Mouse (Mus musculus): ENCODE results near the gene Jmjd8. TPM values are rescaled to one million over a fixed set of nuclear protein-coding genes. Genes with fewer than 3 reads are reported as not detected.
A peak's percentile ranks its signal among the peaks of the same experiment; 100 is the strongest.

Gene Jmjd8
- polyA plus RNA-seq, 1 experiment from 2014 or later: 46.3 TPM

DNA sequence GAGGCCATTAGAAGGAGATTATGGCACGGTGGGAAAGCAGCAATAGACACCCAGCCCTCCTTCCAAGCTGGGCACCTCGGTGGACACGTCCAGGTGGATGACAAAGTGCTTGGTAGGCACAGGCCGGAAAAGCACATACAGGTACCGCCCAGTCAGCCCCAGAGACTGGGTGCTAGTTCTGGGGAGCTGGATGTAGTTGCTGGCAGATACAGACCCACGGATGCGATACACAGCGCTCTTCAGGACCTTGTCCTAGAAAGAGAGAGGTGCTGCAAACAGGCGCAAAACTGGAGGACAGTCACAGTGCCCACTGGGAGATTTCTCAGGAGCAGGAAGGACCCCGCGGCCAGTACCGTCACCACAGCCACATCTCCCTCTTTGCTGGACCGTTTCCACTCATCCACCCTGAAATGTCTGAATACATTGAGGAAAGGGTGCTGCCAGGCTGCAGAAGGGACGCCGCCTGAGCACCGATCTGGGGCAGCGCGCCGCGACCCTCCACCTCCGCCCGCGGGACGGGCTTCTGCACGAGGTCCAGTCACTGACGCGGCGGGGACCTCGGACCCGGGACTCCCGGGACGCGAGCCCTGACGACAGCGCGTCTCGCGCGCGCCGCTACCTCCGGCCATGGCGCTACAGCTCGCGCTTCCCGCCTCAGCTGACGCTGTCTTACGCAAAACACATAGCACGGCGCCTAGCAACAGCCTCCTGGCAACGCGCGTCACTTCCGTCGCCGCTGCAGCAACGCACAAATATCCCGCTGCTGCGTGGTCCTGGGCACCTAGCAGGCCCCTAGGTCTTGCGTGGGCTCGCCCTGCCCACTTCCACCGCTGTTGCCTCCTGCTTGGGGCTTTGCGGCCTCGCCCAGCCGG, 32.4 kb downstream of the Jmjd8 start, which contains the start of gene Wdr90:
Gene Wdr90 (minus strand): TSS at position 670 of the 872 bp plus-strand sequence.
- H3K36me3 ChIP-seq (ENCODE audit: control insufficient read depth, insufficient read depth, low read length): no peaks in the 10 kb centered on the region
- H3K4me2 ChIP-seq (replicated peaks; ENCODE audit: low read depth, low read length): peak within 1 kb of the TSS; percentile 89
- peak within 1 kb of the TSS; percentile 49 for H3K4me3 ChIP-seq (ENCODE audit: low read depth, low read length)
- no peaks in the 10 kb centered on the region for H3K27me3 ChIP-seq (ENCODE audit: control insufficient read depth, insufficient read depth, low read length)
- DNase-seq (ENCODE audit: low spot score) (peak; percentile 94), ATAC-seq (ENCODE audit: low FRiP score) (peak; percentile 93)
- H3K9ac ChIP-seq (ENCODE audit: low read depth, low read length): peak within 1 kb of the TSS; percentile 80
- H3K4me1 ChIP-seq (replicated peaks; ENCODE audit: control insufficient read depth, insufficient read depth, low read length): peaks cover 8% of the 10 kb centered on the region
- WGBS: 4% methylated on average over 65 of the region's 65 CpGs
- H3K9me3 ChIP-seq (ENCODE audit: control insufficient read depth, low read length): no peaks in the 10 kb centered on the region
- peak within 1 kb of the TSS; percentile 66 for H3K27ac ChIP-seq (ENCODE audit: low read depth, low read length)

DNA sequence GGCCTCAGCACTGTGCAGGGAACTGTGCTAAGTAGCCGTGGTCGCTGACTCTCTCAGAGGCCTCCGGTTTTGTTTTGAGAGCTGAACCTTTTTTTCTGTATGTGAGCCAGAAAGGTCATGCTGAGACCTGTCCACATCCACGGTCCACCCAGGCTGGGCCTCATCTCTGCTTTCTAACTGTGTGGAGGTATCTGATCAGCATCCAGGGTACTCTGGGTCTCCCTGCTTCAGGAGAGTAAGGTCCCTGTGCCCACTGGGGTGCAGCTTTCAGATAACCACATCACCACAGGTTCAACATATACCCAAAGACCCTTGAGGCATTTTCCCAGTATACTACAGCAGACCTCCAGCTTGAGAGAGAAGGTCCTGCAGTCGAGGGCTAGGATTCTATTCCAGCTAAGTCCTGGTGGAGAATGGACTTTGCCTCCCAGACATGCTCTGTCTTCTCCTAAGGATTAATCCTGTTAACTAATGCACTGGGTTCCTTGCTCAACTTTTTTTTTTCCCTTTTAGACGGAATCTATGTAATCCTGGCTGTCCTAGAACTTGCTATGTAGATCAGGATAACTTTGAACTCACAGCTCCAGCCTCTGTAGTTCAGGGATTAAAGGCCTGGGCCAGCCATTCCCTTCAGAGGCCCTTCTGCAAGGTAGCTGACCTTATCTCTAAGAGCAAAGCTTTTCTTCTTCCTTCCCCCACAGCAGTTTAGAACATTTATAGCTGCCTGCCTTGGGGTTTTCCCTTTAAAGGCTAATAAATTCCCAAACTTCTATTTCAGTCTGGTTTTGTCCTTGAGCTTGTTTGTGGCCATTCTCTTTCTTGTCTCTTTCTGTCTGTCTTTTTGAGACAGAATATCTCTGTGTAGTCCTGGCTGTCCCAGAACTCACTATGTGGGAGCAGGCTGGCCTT, 33.3 kb downstream of the Jmjd8 start:
- peak overlapping the region; percentile 49 for H3K4me3 ChIP-seq (ENCODE audit: low read depth, low read length)
- no peaks in the 10 kb centered on the region for H3K36me3 ChIP-seq (ENCODE audit: control insufficient read depth, insufficient read depth, low read length)
- no peak; the same call in 1 of the 2 replicates for ATAC-seq (ENCODE audit: low FRiP score)
- 14% methylated on average over 6 of the region's 6 CpGs for WGBS
- H3K27ac ChIP-seq (ENCODE audit: low read depth, low read length): peak overlapping the region; percentile 66
- H3K4me1 ChIP-seq (replicated peaks; ENCODE audit: control insufficient read depth, insufficient read depth, low read length): peaks cover 8% of the 10 kb centered on the region
- peak overlapping the region; percentile 89 for H3K4me2 ChIP-seq (replicated peaks; ENCODE audit: low read depth, low read length)
- no peaks in the 10 kb centered on the region for H3K9me3 ChIP-seq (ENCODE audit: control insufficient read depth, low read length)
- no peaks in the 10 kb centered on the region for H3K27me3 ChIP-seq (ENCODE audit: control insufficient read depth, insufficient read depth, low read length)
- H3K9ac ChIP-seq (ENCODE audit: low read depth, low read length): peak overlapping the region; percentile 80
- DNase-seq (ENCODE audit: low spot score): no peak

DNA sequence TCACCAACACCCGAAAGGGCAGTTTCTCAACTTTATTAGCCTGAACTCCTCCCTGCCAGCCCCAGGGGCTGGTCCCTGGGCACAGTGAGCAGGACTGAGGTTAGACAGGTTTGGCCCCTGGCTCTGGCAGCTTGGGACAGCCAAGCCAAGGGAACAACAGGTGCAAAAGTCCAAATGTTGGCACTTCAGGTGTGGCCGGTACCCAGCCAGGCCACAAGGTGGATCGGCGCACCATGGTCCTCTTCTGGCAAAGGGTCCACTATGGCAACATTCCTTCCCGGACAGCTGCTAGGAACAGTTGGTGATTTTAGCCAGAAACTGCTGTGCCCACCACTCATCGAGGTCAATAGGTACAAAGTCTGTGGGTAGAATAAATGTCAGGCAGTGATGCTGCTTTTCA, 35.0 kb downstream of the Jmjd8 start:
- Histone ChIP-seq H3K27ac (ENCODE audit: low read depth, low read length) (no peak overlapping the region), H3K9me3 (ENCODE audit: control insufficient read depth, low read length) (no peaks in the 10 kb centered on the region), H3K27me3 (ENCODE audit: control insufficient read depth, insufficient read depth, low read length) (0 out of 2 replicates have a peak, but pooled peaks cover 2% of the 10 kb centered on the region), H3K4me3 (ENCODE audit: low read depth, low read length) (no peak overlapping the region), H3K4me2 (replicated peaks; ENCODE audit: low read depth, low read length) (no peak overlapping the region), H3K4me1 (replicated peaks; ENCODE audit: control insufficient read depth, insufficient read depth, low read length) (peaks cover 16% of the 10 kb centered on the region), H3K9ac (ENCODE audit: low read depth, low read length) (no peak overlapping the region), H3K36me3 (ENCODE audit: control insufficient read depth, insufficient read depth, low read length) (no peaks in the 10 kb centered on the region)
- no peak for ATAC-seq (ENCODE audit: low FRiP score)
- DNase-seq (ENCODE audit: low spot score): no peak
- WGBS: 93% methylated on average over 6 of the region's 6 CpGs

DNA sequence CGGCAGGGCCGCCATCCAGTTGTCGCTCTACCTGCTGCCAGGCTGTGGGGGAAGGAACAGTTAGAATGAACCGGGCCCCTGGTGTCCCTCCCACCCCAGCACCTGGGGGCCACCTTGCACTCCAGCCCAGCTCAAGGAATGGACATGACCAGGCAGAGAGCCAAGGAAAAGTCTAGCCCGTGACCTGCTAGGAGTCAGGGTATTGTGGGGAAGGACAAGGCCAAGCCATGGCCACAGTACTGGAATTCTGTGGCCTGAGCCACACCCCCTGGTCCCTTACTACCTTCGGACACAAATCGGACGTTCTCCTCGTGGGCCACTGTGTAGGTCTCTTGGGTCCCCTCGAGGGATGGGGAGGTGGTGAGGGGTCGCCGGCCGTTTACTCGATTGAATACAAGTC, 35.6 kb downstream of the Jmjd8 start:
- WGBS: 87% methylated on average over 14 of the region's 14 CpGs
- Histone ChIP-seq H3K27me3 (ENCODE audit: control insufficient read depth, insufficient read depth, low read length) (0 out of 2 replicates have a peak, but pooled peaks cover 2% of the 10 kb centered on the region), H3K4me2 (replicated peaks; ENCODE audit: low read depth, low read length) (no peak overlapping the region), H3K4me1 (replicated peaks; ENCODE audit: control insufficient read depth, insufficient read depth, low read length) (peaks cover 16% of the 10 kb centered on the region), H3K9ac (ENCODE audit: low read depth, low read length) (no peak overlapping the region), H3K9me3 (ENCODE audit: control insufficient read depth, low read length) (no peaks in the 10 kb centered on the region), H3K27ac (ENCODE audit: low read depth, low read length) (no peak overlapping the region), H3K36me3 (ENCODE audit: control insufficient read depth, insufficient read depth, low read length) (no peaks in the 10 kb centered on the region), H3K4me3 (ENCODE audit: low read depth, low read length) (no peak overlapping the region)
- no peak for DNase-seq (ENCODE audit: low spot score)
- ATAC-seq (ENCODE audit: low FRiP score): no peak

DNA sequence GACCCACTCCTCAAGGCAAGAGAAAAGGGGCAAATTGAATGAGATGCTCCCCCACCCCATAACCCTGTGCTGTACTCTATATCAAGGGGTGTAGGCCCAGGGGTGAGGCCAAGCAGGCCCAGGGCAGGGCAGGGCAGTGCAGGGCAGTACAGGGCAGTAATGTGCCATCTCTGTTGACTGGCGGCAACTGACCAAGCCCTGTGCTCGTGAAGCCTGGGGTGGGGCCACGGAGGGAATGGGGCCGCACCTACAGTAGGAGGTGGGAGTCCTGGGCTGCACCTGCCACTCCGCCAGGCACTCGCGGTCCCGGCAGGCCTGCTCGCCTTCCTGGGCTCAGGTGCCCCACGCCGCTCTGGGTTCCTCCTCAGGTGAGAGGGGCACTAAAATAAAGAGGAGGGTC, 36.6 kb downstream of the Jmjd8 start:
- DNase-seq (ENCODE audit: low spot score) (no peak), ATAC-seq (ENCODE audit: low FRiP score) (no peak)
- H3K4me3 ChIP-seq (ENCODE audit: low read depth, low read length): no peak overlapping the region
- no peak overlapping the region for H3K27ac ChIP-seq (ENCODE audit: low read depth, low read length)
- WGBS: 84% methylated on average over 11 of the region's 11 CpGs
- peaks cover 14% of the 10 kb centered on the region for H3K4me1 ChIP-seq (replicated peaks; ENCODE audit: control insufficient read depth, insufficient read depth, low read length)
- 0 out of 2 replicates have a peak, but pooled peaks cover 2% of the 10 kb centered on the region for H3K27me3 ChIP-seq (ENCODE audit: control insufficient read depth, insufficient read depth, low read length)
- no peak overlapping the region for H3K9ac ChIP-seq (ENCODE audit: low read depth, low read length)
- no peaks in the 10 kb centered on the region for H3K9me3 ChIP-seq (ENCODE audit: control insufficient read depth, low read length)
- H3K36me3 ChIP-seq (ENCODE audit: control insufficient read depth, insufficient read depth, low read length): no peaks in the 10 kb centered on the region
- H3K4me2 ChIP-seq (replicated peaks; ENCODE audit: low read depth, low read length): no peak overlapping the region

DNA sequence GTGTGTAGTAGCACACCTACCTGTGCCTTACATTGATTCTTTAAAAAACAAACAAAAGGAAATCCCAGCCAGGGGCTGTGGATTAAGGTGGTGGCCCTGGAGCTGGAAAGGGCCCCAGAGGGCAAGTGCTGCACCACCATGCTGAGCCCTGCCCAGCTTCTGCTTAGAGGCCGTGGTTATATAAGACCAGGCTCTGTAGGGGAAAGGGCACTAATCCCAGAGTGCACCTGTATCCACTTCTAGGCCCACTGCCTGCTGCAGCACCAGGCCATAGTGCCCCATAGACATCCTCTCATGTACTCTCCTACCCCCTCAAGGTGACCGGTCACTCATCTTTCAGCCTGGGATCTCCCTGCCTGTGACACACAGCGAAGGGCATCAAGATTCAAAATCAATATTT, 37.5 kb downstream of the Jmjd8 start:
- no peaks in the 10 kb centered on the region for H3K36me3 ChIP-seq (ENCODE audit: control insufficient read depth, insufficient read depth, low read length)
- DNase-seq (ENCODE audit: low spot score) (no peak), ATAC-seq (ENCODE audit: low FRiP score) (no peak)
- 0 out of 2 replicates have a peak, but pooled peaks cover 2% of the 10 kb centered on the region for H3K27me3 ChIP-seq (ENCODE audit: control insufficient read depth, insufficient read depth, low read length)
- H3K27ac ChIP-seq (ENCODE audit: low read depth, low read length): no peak overlapping the region
- H3K4me3 ChIP-seq (ENCODE audit: low read depth, low read length): no peak overlapping the region
- H3K4me1 ChIP-seq (replicated peaks; ENCODE audit: control insufficient read depth, insufficient read depth, low read length): peaks cover 8% of the 10 kb centered on the region
- no peak overlapping the region for H3K9ac ChIP-seq (ENCODE audit: low read depth, low read length)
- no peaks in the 10 kb centered on the region for H3K9me3 ChIP-seq (ENCODE audit: control insufficient read depth, low read length)
- 91% methylated on average over 3 of the region's 3 CpGs for WGBS
- H3K4me2 ChIP-seq (replicated peaks; ENCODE audit: low read depth, low read length): no peak overlapping the region

DNA sequence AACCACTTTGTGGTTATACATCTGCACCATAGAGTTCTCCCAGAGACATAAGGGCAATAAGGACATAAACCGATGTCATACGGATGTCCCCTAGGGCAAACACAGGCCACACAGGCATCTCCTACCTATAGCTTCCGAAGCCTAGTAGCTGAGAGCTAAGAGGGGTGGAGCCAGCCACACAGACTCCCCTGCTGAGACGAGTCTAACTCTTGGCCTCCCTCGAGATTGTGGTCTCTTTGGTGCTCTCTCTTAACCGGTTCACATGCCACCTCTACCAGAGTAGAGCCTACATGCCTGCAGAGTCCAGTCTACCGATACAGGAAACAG, 38.8 kb downstream of the Jmjd8 start:
- ATAC-seq (ENCODE audit: low FRiP score) (no peak), DNase-seq (ENCODE audit: low spot score) (no peak)
- Histone ChIP-seq H3K9me3 (ENCODE audit: control insufficient read depth, low read length) (no peaks in the 10 kb centered on the region), H3K9ac (ENCODE audit: low read depth, low read length) (no peak overlapping the region), H3K4me2 (replicated peaks; ENCODE audit: low read depth, low read length) (peak overlapping the region; percentile 99), H3K4me1 (replicated peaks; ENCODE audit: control insufficient read depth, insufficient read depth, low read length) (peaks cover 8% of the 10 kb centered on the region), H3K27ac (ENCODE audit: low read depth, low read length) (no peak overlapping the region; the same call in 1 of the 2 replicates), H3K4me3 (ENCODE audit: low read depth, low read length) (peak overlapping the region; percentile 82; the same call in 1 of the 2 replicates), H3K36me3 (ENCODE audit: control insufficient read depth, insufficient read depth, low read length) (no peaks in the 10 kb centered on the region), H3K27me3 (ENCODE audit: control insufficient read depth, insufficient read depth, low read length) (0 out of 2 replicates have a peak, but pooled peaks cover 2% of the 10 kb centered on the region)
- WGBS: 22% methylated on average over 7 of the region's 7 CpGs

DNA sequence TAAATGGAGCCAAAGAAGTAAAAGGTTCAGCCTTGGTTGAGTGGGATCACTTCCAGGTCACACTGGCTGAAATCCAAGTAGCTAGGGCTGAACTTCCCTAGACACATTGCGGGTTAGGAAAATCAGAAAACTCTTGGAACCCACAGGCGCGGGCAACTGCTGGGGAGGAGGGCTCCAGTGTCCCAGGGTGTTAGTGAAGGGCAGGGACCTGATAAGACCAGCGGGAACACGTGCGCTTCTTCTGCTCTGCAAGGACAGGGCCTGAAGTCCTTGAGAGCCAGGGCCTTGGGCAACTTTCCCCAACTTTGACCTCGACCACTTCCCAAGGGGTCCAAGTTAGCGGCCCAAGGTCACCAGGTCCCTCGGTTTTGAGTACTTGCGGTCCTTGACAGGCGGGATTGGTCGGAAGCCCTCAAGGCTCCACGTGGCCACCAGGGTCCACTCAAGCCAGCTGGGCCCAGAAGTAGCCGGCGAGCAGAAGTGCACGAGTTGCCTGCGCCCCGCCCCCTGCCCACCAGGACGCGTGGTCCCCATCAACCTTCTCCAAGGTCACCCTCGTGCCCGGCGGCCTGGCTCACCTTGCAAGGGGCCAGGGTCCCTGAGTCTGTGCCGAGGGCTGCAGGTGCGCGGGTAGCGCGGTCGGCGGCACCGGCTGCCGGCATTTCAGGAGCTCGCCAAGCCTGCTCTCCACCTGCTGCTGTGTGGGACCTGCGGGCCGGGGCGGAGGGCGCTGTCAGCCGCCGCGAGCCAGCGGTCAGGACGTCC, 39.4 kb downstream of the Jmjd8 start:
- WGBS: 1% methylated on average over 38 of the region's 42 CpGs
- DNase-seq (ENCODE audit: low spot score): no peak

More for the DNA sequence above, 39.4 kb downstream of the Jmjd8 start:
- Histone ChIP-seq H3K4me2 (replicated peaks; ENCODE audit: low read depth, low read length) (peak overlapping the region; percentile 99), H3K27me3 (ENCODE audit: control insufficient read depth, insufficient read depth, low read length) (0 out of 2 replicates have a peak, but pooled peaks cover 2% of the 10 kb centered on the region), H3K36me3 (ENCODE audit: control insufficient read depth, insufficient read depth, low read length) (no peaks in the 10 kb centered on the region), H3K9me3 (ENCODE audit: control insufficient read depth, low read length) (no peaks in the 10 kb centered on the region), H3K9ac (ENCODE audit: low read depth, low read length) (peak overlapping the region; percentile 70), H3K4me3 (ENCODE audit: low read depth, low read length) (peak overlapping the region; percentile 82), H3K4me1 (replicated peaks; ENCODE audit: control insufficient read depth, insufficient read depth, low read length) (peaks cover 8% of the 10 kb centered on the region), H3K27ac (ENCODE audit: low read depth, low read length) (no peak overlapping the region)
- peak; percentile 52 for ATAC-seq (ENCODE audit: low FRiP score)
